ENCODE assay signal across 10 mouse cellular contexts in the genomic region with DNA sequence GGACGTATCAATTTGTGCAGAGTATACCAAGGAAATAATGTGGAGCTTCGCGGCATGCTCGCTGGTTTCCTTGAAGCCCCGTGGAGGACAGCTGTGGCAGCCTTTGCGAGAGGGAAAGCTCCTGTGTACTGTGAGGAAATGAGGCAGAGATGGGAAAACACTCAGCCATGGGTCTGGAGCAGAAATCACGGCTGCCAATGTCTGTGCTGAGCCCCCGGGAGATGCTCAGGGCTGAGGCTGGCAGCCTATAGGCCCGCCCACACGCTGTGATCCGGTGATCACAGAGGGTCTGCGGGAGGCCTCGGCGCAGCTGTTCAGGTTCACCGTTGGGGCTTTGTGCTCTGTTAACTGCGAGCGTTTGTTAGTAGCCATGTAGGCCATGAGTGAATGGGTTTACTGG. TPM values are rescaled to one million over a fixed set of nuclear protein-coding genes. Genes with fewer than 3 reads are reported as not detected.
DNase-seq lines count a peak whose midpoint lies in the region; ATAC-seq and TF ChIP-seq lines count a peak whose summit lies in the region.
"Had no signal": no experiment of that assay in that cellular context is flagged by ENCODE, and none has a peak within 500 bp of the region (broad histone marks: within the 10 kb centered on the region; RNA-seq: fewer than 3 reads in every experiment).

No protein-coding gene starts in this region.

- no peak for TF ChIP-seq CTCF in stomach, postnatal 0 days (IDR thresholded peaks at IDR 0.05; ENCODE audit: low read depth)
- TF ChIP-seq CTCF in olfactory bulb, adult 2 months (IDR thresholded peaks at IDR 0.05; ENCODE audit: insufficient read depth, low read depth, low read length), result no peak

- H3K9ac ChIP-seq in stomach, embryonic 14.5 days (replicated peaks; ENCODE audit: low read depth, low read length), result no peak overlapping the region
- no peak overlapping the region for H3K9ac ChIP-seq in stomach, postnatal 0 days (ENCODE audit: low read length)
- peak overlapping the region; percentile 39; the same call in 1 of the 2 replicates for H3K9ac ChIP-seq in hindbrain, embryonic 16.5 days (ENCODE audit: low read depth, low read length)
- H3K9ac ChIP-seq: liver, postnatal 0 days had no signal

- H3K36me3 ChIP-seq in stomach, embryonic 14.5 days (ENCODE audit: control insufficient read depth, insufficient read depth, low read length), result no peaks in the 10 kb centered on the region
- no peaks in the 10 kb centered on the region for H3K36me3 ChIP-seq in stomach, postnatal 0 days (ENCODE audit: control insufficient read depth, insufficient read depth, low read length)
- no peaks in the 10 kb centered on the region for H3K36me3 ChIP-seq in hindbrain, embryonic 16.5 days (ENCODE audit: control insufficient read depth, insufficient read depth, low read length)

- peaks cover 12% of the 10 kb centered on the region; the same call in 1 of the 2 replicates for H3K4me1 ChIP-seq in stomach, embryonic 14.5 days (ENCODE audit: control insufficient read depth, insufficient read depth, low read length)
- H3K4me1 ChIP-seq in stomach, postnatal 0 days (replicated peaks; ENCODE audit: control insufficient read depth, insufficient read depth), result no peaks in the 10 kb centered on the region
- peaks cover 17% of the 10 kb centered on the region for H3K4me1 ChIP-seq in hindbrain, embryonic 16.5 days (ENCODE audit: control insufficient read depth, insufficient read depth, low read depth, low read length)
- peaks cover 11% of the 10 kb centered on the region for H3K4me1 ChIP-seq in olfactory bulb, adult 2 months (ENCODE audit: control insufficient read depth, insufficient read depth, low read length)

- no peak for TF ChIP-seq EP300 in stomach, postnatal 0 days (optimal IDR thresholded peaks at IDR 0.05)

- H3K27me3 ChIP-seq in stomach, embryonic 14.5 days (ENCODE audit: control insufficient read depth, insufficient read depth, low read length), result no peaks in the 10 kb centered on the region
- H3K27me3 ChIP-seq in stomach, postnatal 0 days (ENCODE audit: control insufficient read depth, insufficient read depth, low read length), result no peaks in the 10 kb centered on the region
- no peaks in the 10 kb centered on the region for H3K27me3 ChIP-seq in hindbrain, embryonic 16.5 days (replicated peaks; ENCODE audit: control insufficient read depth, insufficient read depth, low read length)

- H3K4me3 ChIP-seq in stomach, embryonic 14.5 days (ENCODE audit: low read depth, low read length), result no peak overlapping the region
- no peak overlapping the region for H3K4me3 ChIP-seq in stomach, postnatal 0 days (ENCODE audit: low read depth, low read length)
- H3K4me3 ChIP-seq in hindbrain, embryonic 16.5 days (ENCODE audit: low read length), result no peak overlapping the region
- H3K4me3 ChIP-seq in olfactory bulb, adult 2 months (ENCODE audit: insufficient read depth, low read depth, low read length), result no peak overlapping the region

- H3K4me2 ChIP-seq in stomach, embryonic 14.5 days (replicated peaks; ENCODE audit: low read depth, low read length), result peak overlapping the region; percentile 17; the same call in 1 of the 2 replicates
- no peak overlapping the region for H3K4me2 ChIP-seq in stomach, postnatal 0 days (replicated peaks; ENCODE audit: low read depth)
- H3K4me2 ChIP-seq in hindbrain, embryonic 16.5 days (ENCODE audit: low read length), result peak overlapping the region; percentile 20

- H3K9me3 ChIP-seq in stomach, embryonic 14.5 days (ENCODE audit: control insufficient read depth, low read depth, low read length), result no peaks in the 10 kb centered on the region
- H3K9me3 ChIP-seq in stomach, postnatal 0 days (ENCODE audit: control insufficient read depth, low read length), result no peaks in the 10 kb centered on the region
- no peaks in the 10 kb centered on the region for H3K9me3 ChIP-seq in hindbrain, embryonic 16.5 days (ENCODE audit: control insufficient read depth, low read length)

- ATAC-seq in stomach, embryonic 14.5 days (ENCODE audit: insufficient number of reproducible peaks, insufficient read depth, low FRiP score, low read depth), result no peak
- ATAC-seq in stomach, postnatal 0 days (ENCODE audit: low FRiP score, low TSS enrichment), result no peak
- ATAC-seq in hindbrain, embryonic 16.5 days, result peak; percentile 82
- ATAC-seq in inflammation-experienced regulatory T-cells, adult 6 months, result no peak
- ATAC-seq: liver, postnatal 0 days had no signal

- WGBS in stomach, embryonic 14.5 days, result 14% methylated on average over 17 of the region's 17 CpGs
- 30% methylated on average over 17 of the region's 17 CpGs for WGBS in stomach, postnatal 0 days
- WGBS in hindbrain, embryonic 16.5 days, result 5% methylated on average over 17 of the region's 17 CpGs
- WGBS in olfactory bulb, adult 2 months, result 10% methylated on average over 17 of the region's 17 CpGs

- no peak overlapping the region for H3K27ac ChIP-seq in stomach, embryonic 14.5 days (ENCODE audit: low read length)
- no peak overlapping the region for H3K27ac ChIP-seq in stomach, postnatal 0 days (replicated peaks)
- peak overlapping the region; percentile 53 for H3K27ac ChIP-seq in hindbrain, embryonic 16.5 days (ENCODE audit: low read depth, low read length)
- H3K27ac ChIP-seq in olfactory bulb, adult 2 months (ENCODE audit: insufficient read depth, low read depth, low read length), result peak overlapping the region; percentile 87

- TF ChIP-seq POLR2A in olfactory bulb, adult 2 months (IDR thresholded peaks at IDR 0.05; ENCODE audit: insufficient read depth, low read depth, low read length), result no peak

- DNase-seq in cerebellum, postnatal 14 days, result peak; percentile 44 to 48
- DNase-seq in cerebellum, adult 9-10 months, result no peak
- DNase-seq in stomach, postnatal 0 days (ENCODE audit: low spot score), result no peak
- no peak for DNase-seq in adrenal gland, postnatal 4 days (ENCODE audit: low spot score in 2 of 2)
- DNase-seq: adrenal gland, adult 2 months; liver, postnatal 0 days had no signal

RNA-seq across cellular contexts. Expression of a gene that starts 51.8 kb away (rescaled TPM):
- 39.4 and 45.4 TPM in 2 replicates for polyA plus RNA-seq in stomach, embryonic 14.5 days (2014; fragmentation: Nextera tagmentation; extraction: Ambion mirVana)
- polyA plus RNA-seq in stomach, postnatal 0 days (2015; fragmentation: Nextera tagmentation; extraction: Ambion mirVana), result 23.4 and 23.5 TPM in 2 replicates
- polyA plus RNA-seq in hindbrain, embryonic 16.5 days (2015; fragmentation: Nextera tagmentation; extraction: Ambion mirVana), result 56.9 and 62.2 TPM in 2 replicates
- polyA plus RNA-seq in olfactory bulb, adult 2 months (2012; ENCODE audit: insufficient read depth, insufficient read length, low replicate concordance, missing spikeins), result not detected in 2 replicates
- 10 to 100 TPM; 41.5 to 42.1 TPM for total RNA-seq in adrenal gland, postnatal 4 days (2021)
- 10 to 100 TPM; 25.5 to 32.2 (median 30.2) TPM for polyA plus RNA-seq in inflammation-experienced regulatory T-cells, adult 6 months (2017; shearing (Covaris generic))

RNA-seq across cellular contexts. Expression of a gene that starts 52.1 kb away (rescaled TPM):
- 200 and 207 TPM in 2 replicates for polyA plus RNA-seq in stomach, embryonic 14.5 days (2014; fragmentation: Nextera tagmentation; extraction: Ambion mirVana)
- polyA plus RNA-seq in stomach, postnatal 0 days (2015; fragmentation: Nextera tagmentation; extraction: Ambion mirVana), result 58.8 and 58.9 TPM in 2 replicates
- 158 and 173 TPM in 2 replicates for polyA plus RNA-seq in hindbrain, embryonic 16.5 days (2015; fragmentation: Nextera tagmentation; extraction: Ambion mirVana)
- 543 TPM in 1 of 2 replicates, not detected in the other for polyA plus RNA-seq in olfactory bulb, adult 2 months (2012; ENCODE audit: insufficient read depth, insufficient read length, low replicate concordance, missing spikeins)
- total RNA-seq in adrenal gland, postnatal 4 days (2021), result 100 to 1,000 TPM; 223 to 234 TPM
- polyA plus RNA-seq in inflammation-experienced regulatory T-cells, adult 6 months (2017; shearing (Covaris generic)), result 100 to 1,000 TPM; 121 to 134 (median 123) TPM

Comparison
In these comparisons a context has a peak if more than half of its experiments do, and no peak if none do; other contexts are left out.
1. DNase-seq: peak in cerebellum, postnatal 14 days (2 of 2); none in cerebellum, adult 9-10 months (single experiment), stomach, postnatal 0 days (single experiment) and adrenal gland, postnatal 4 days (0 of 2).
2. H3K27ac ChIP-seq: peak in hindbrain, embryonic 16.5 days (single experiment) and olfactory bulb, adult 2 months (single experiment); none in stomach, embryonic 14.5 days (single experiment) and stomach, postnatal 0 days (single experiment).